Mouse (Mus musculus) stomach, embryonic 15.5 days (tissue): ENCODE data around the gene Ppt1. TPM values are rescaled to one million over a fixed set of nuclear protein-coding genes. Genes with fewer than 3 reads are reported as not detected.

Experiments used
- ATAC-seq: fragments of 200-750 bp; cut with Nextera tagmentation; 2 replicates; pipeline ENCODE4 v1.8.0; 2017; ENCODE audit warnings: low read depth, moderate number of reproducible peaks, moderate TSS enrichment; ENCODE audit not compliant: insufficient read depth, low FRiP score
- H3K27ac ChIP-seq: fragments of 300-500 bp; sonication (generic); 2 replicates; pipeline ENCODE4 v1.5.1; 2015; ENCODE audit warnings: mild to moderate bottlenecking, inconsistent platforms
- H3K27me3 ChIP-seq: fragments of 300-500 bp; sonication (generic); replicated peaks from 2 replicates; pipeline ENCODE4 v1.6.1; 2015; ENCODE audit warnings: inconsistent platforms
- H3K36me3 ChIP-seq: fragments of 300-500 bp; sonication (generic); 2 replicates; pipeline ENCODE4 v1.6.1; 2015; ENCODE audit warnings: inconsistent platforms
- H3K4me1 ChIP-seq: fragments of 300-500 bp; sonication (generic); 2 replicates; pipeline ENCODE4 v1.6.1; 2015; ENCODE audit warnings: inconsistent platforms
- H3K4me2 ChIP-seq: fragments of 300-500 bp; sonication (generic); 2 replicates; pipeline ENCODE4 v1.6.1; 2015; ENCODE audit warnings: mild to moderate bottlenecking, inconsistent platforms
- H3K4me3 ChIP-seq: fragments of 300-500 bp; sonication (generic); replicated peaks from 2 replicates; pipeline ENCODE4 v1.5.1; 2015; ENCODE audit warnings: inconsistent platforms
- H3K9ac ChIP-seq: fragments of 300-500 bp; sonication (generic); 2 replicates; pipeline ENCODE4 v1.6.1; 2015; ENCODE audit warnings: inconsistent platforms
- H3K9me3 ChIP-seq: fragments of 300-500 bp; sonication (generic); 2 replicates; pipeline ENCODE4 v1.6.1; 2016; ENCODE audit warnings: inconsistent platforms
- WGBS: fragments of 180-500 bp; shearing (Covaris S2); methylation state at CpG from one replicate; pipeline ENCODE4 v1.1.7; 2015; 5-methylcytosine and 5-hydroxymethylcytosine counted together
- polyA plus RNA-seq: library from polyadenylated mRNA; unstranded; fragments of >200 nt; fragmentation: Nextera tagmentation; extraction: Ambion mirVana; gene quantifications from 2 replicates; pipeline ENCODE4 v1.2.1, GENCODE M21; 2015

Ppt1 gene
- polyA plus RNA-seq, 1 experiment from 2014 or later, result 73.9 TPM

DNA sequence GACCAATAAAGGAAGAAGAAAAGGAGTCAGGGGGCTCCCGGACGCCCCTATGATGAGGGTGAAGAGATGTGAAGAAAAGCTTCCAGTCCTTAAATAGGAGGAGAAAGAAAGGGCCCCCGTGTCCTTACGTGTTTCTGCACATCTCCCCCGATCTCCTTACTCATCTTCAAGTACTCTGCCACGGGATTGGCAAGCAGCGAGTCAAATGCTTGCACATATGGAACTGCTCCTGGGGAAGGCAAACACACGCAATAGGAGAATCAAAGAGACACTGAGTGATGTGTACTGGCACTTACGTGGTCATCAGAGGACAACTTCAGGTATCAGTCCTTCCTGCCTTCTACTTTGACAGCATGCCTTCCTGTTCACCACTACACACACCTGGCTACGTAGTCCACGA, 35.2 kb downstream of the Ppt1 start:
- Histone ChIP-seq H3K27me3 (no peaks in the 10 kb centered on the region), H3K4me2 (no peak overlapping the region), H3K9me3 (no peaks in the 10 kb centered on the region), H3K4me1 (no peaks in the 10 kb centered on the region), H3K36me3 (peaks cover 24% of the 10 kb centered on the region), H3K9ac (no peak overlapping the region), H3K4me3 (no peak overlapping the region), H3K27ac (no peak overlapping the region)
- no peak for ATAC-seq
- WGBS, result 88% methylated on average over 11 of the region's 11 CpGs

DNA sequence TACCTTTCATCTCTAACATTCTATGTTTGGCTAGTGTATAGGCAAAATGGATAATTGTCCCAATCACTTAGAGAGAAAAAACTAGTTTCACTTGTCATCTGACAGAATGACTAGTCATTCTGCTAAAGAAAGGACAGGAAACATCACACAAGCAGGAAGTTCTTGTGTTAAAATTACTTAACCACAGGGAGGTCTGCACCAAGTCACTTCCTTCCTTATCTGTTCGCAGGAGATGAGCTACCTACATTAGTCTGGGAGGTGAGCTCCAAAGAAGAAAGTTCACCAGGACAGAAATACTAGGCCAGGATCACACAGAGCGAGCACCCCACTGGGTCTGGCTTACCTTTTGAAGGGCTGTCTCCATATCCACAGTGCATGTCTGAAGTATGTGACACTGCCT, 35.9 kb downstream of the Ppt1 start:
- no peaks in the 10 kb centered on the region for H3K27me3 ChIP-seq

DNA sequence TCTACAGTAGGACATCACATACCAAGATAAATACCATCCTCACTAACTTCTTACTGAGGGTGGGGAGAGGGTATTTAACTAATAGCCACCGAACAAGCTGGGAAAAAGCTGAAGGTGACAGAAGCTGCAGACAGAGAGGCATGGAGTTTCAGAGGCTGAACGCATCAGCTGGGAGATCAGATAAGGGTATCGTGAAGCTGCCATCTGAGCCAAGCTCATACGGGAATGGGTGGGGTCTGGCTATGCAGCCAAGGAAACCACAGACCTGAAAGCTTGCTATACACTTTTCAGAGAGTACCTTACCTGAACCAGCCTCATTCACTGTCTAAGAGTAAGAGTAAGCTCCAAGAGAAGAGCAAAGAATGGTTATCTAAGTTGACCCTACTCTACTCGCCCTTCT, 37.0 kb downstream of the Ppt1 start:
- peaks cover 16% of the 10 kb centered on the region for H3K36me3 ChIP-seq
- H3K4me2 ChIP-seq, result no peak overlapping the region
- WGBS, result 64% methylated on average over 5 of the region's 5 CpGs
- no peak overlapping the region for H3K9ac ChIP-seq
- H3K4me1 ChIP-seq, result no peaks in the 10 kb centered on the region
- no peaks in the 10 kb centered on the region for H3K9me3 ChIP-seq
- H3K27ac ChIP-seq, result no peak overlapping the region
- H3K27me3 ChIP-seq, result no peaks in the 10 kb centered on the region
- no peak overlapping the region for H3K4me3 ChIP-seq
- no peak for ATAC-seq

More for the DNA sequence above, 35.9 kb downstream of the Ppt1 start:
- Histone ChIP-seq H3K4me3 (no peak overlapping the region), H3K9me3 (no peaks in the 10 kb centered on the region), H3K27ac (no peak overlapping the region), H3K9ac (no peak overlapping the region), H3K36me3 (peaks cover 19% of the 10 kb centered on the region), H3K4me1 (no peaks in the 10 kb centered on the region), H3K4me2 (no peak overlapping the region)
- 80% methylated on average over 2 of the region's 2 CpGs for WGBS
- ATAC-seq, result no peak

DNA sequence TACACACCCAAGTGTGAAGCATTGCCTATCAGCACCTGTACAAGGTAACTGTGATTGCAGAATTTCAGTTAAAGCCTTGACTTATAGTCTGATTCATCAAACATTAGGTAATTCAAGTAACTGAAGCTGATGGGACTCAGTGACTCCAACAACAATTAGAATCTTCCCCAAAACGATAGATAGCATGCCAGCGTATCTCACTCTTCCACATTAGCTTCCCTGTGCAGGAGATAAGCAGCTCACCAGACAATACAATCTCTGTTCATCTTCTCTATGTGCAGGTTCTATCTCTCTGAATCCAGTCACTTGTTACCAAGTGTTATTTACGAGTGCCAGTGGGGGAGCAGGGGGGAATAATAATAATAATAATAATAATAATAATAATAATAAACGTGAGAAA, 37.5 kb downstream of the Ppt1 start:
- Histone ChIP-seq H3K9ac (no peak overlapping the region), H3K36me3 (peaks cover 16% of the 10 kb centered on the region), H3K4me2 (no peak overlapping the region), H3K4me3 (no peak overlapping the region), H3K9me3 (no peaks in the 10 kb centered on the region), H3K27me3 (no peaks in the 10 kb centered on the region), H3K27ac (no peak overlapping the region), H3K4me1 (no peaks in the 10 kb centered on the region)
- ATAC-seq, result no peak
- WGBS, result 79% methylated on average over 4 of the region's 4 CpGs

DNA sequence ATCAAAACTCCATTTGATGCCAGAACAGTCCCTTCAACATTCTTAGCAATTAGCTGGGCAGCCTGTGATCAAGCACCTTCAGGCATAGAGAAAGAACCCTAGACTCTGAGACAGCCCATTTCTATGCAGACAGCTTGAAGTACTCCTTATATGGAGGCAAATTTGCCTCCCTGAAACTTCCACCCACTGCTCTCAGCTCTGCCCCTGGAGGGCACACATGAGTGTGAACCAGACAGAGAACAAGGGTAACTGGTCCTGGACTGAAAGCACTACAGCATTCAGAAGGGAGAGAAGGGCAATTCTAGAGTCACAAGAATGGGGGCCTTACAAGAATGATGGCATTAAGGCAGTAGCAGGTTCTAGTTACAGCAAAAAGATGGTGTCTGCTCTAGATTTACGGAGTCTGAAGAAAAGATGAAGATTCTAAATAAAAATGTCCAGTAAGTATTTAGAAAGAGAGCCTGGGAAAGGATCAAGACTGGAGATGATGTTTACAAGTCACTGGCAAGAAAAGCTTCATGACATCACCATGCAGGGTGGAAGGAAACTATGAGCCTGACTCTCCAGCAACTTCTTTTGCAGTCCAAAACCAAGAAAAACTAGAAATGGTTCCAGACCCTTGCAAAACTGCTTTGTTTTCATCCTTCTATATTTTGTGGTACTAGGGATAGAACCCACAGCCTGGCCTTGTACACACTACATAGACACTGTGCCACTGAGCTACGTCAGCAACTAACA, 42.5 kb downstream of the Ppt1 start:
- no peak for ATAC-seq

DNA sequence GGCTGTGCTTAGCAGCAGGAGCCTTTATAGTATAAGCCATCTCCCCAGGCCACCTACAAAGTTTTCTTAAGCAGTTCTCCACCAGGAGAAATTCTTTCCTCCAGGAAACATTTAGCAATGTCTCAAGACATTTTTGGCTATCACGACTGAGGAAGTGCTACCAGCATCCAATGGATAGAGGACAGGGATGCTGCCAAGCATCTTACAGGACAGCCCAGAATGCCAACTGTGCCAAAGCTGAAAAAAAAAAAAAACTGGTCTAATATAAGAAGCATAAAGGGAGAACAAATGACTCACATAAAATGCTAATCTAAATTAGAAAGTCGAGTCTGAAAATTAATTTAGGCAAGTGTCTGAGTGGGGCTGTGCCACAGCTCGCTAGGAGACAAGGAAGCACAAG, 46.5 kb downstream of the Ppt1 start:
- Histone ChIP-seq H3K9ac (no peak overlapping the region), H3K4me3 (no peak overlapping the region), H3K9me3 (no peaks in the 10 kb centered on the region), H3K36me3 (no peaks in the 10 kb centered on the region), H3K4me1 (peaks cover 18% of the 10 kb centered on the region), H3K27ac (no peak overlapping the region), H3K4me2 (no peak overlapping the region), H3K27me3 (no peaks in the 10 kb centered on the region)
- ATAC-seq, result no peak
- whole genome bisulfite sequencing, result 73% methylated on average over 3 of the region's 3 CpGs

More for the DNA sequence above, 42.5 kb downstream of the Ppt1 start:
- no peaks in the 10 kb centered on the region for H3K27me3 ChIP-seq
- no peaks in the 10 kb centered on the region for H3K9me3 ChIP-seq
- H3K9ac ChIP-seq, result no peak overlapping the region
- WGBS, result 78% methylated on average over 2 of the region's 2 CpGs
- H3K4me3 ChIP-seq, result no peak overlapping the region
- 0 out of 2 replicates have a peak overlapping the region, but pooled peaks have one; percentile 3 for H3K27ac ChIP-seq
- H3K4me1 ChIP-seq, result peaks cover 9% of the 10 kb centered on the region; the same call in 1 of the 2 replicates
- H3K4me2 ChIP-seq, result no peak overlapping the region
- H3K36me3 ChIP-seq, result peaks cover 6% of the 10 kb centered on the region; the same call in 1 of the 2 replicates

DNA sequence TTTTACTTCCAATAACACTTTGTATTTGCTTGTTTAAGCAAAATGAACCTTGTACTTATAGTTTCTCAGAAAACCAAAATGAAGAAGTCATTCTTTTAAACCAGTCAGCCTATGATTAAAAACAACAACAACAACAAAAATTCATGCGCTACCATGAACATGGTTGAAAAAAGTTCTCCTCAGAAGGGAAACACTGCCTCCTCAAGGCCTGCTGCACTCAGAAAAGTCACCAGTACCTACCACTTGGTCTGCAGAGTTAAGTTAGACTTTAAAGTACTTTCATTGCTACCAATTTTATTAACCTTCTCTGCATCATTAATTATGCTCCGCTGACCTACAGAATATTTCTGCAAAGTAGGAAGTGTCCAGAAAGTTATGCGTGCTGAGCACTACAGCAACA, 47.3 kb downstream of the Ppt1 start:
- Histone ChIP-seq H3K4me1 (peaks cover 18% of the 10 kb centered on the region), H3K4me2 (peak overlapping the region; percentile 60; the same call in 1 of the 2 replicates), H3K27me3 (no peaks in the 10 kb centered on the region), H3K27ac (no peak overlapping the region), H3K4me3 (peak overlapping the region; percentile 83; the same call in 1 of the 2 replicates), H3K36me3 (no peaks in the 10 kb centered on the region), H3K9me3 (no peaks in the 10 kb centered on the region), H3K9ac (no peak overlapping the region)
- no peak for ATAC-seq
- WGBS, result 85% methylated on average over 3 of the region's 3 CpGs

DNA sequence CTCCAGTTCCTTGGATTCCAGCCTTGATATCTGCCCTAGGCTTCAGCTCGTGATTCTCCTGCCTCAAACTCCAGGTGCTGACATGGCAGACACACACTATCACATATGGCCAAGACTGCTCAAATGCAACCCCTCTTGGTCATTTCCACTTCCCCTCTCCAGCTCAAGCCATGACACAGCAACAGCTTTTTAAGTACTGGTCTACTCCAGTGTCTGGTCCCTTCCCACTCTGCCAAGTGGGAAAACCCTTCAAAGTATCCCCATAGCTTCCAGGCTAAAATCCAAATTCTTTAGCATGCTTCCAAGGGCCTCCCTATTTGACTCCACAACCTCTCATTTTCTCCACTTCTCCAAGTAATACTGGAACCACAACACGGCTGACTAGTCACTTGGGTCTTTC, 48.0 kb downstream of the Ppt1 start:
- WGBS, result 67% methylated on average over 2 of the region's 2 CpGs
- Histone ChIP-seq H3K27me3 (no peaks in the 10 kb centered on the region), H3K4me1 (peaks cover 18% of the 10 kb centered on the region), H3K9ac (no peak overlapping the region), H3K4me2 (peak overlapping the region; percentile 60), H3K9me3 (no peaks in the 10 kb centered on the region), H3K27ac (peak overlapping the region; percentile 27; the same call in 1 of the 2 replicates), H3K4me3 (peak overlapping the region; percentile 83), H3K36me3 (no peaks in the 10 kb centered on the region)
- ATAC-seq, result no peak

DNA sequence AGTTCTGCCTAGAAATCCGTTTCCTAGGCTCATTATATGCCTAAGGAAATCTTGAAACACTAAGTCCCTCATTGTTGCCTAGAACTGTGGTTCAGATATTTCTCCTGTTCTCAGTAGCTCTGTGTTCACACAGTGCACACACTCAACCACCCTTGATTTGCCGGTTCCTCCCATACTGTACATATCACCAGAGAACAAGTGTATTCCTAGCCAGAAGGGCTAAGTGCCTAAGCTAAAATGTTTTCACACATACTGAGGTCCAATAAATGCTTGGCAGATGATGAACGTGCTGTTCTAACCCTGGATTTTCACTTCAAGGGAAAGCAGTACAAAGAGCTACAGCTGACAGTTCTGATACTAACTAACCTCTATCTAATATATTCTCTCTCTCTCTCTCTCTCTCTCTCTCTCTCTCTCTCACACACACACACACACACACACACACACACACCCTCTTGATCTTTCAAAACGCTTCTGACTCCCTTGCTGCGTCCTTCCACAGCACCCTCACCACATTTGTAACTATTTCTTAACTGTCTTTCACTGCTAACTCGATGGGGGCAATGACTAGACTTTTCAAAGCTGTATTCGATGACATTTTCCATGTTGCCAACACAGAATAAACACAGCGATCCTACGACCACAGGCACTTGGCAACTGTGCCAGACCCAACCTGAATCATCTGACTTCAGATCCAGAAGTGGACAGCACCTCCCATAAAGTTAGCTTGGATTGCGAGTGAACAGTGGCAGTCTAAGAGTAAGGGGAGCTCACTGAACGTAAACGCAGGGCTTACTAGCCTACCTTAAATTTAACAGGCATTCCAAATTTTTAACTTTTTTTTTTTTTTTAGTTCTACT, 48.7 kb downstream of the Ppt1 start:
- Histone ChIP-seq H3K9me3 (no peaks in the 10 kb centered on the region), H3K4me2 (peak overlapping the region; percentile 60), H3K9ac (peak overlapping the region; percentile 86; the same call in 1 of the 2 replicates), H3K4me3 (peak overlapping the region; percentile 83), H3K27ac (peak overlapping the region; percentile 100), H3K36me3 (no peaks in the 10 kb centered on the region), H3K4me1 (peaks cover 18% of the 10 kb centered on the region), H3K27me3 (no peaks in the 10 kb centered on the region)
- WGBS, result 21% methylated on average over 12 of the region's 12 CpGs
- no peak for ATAC-seq

DNA sequence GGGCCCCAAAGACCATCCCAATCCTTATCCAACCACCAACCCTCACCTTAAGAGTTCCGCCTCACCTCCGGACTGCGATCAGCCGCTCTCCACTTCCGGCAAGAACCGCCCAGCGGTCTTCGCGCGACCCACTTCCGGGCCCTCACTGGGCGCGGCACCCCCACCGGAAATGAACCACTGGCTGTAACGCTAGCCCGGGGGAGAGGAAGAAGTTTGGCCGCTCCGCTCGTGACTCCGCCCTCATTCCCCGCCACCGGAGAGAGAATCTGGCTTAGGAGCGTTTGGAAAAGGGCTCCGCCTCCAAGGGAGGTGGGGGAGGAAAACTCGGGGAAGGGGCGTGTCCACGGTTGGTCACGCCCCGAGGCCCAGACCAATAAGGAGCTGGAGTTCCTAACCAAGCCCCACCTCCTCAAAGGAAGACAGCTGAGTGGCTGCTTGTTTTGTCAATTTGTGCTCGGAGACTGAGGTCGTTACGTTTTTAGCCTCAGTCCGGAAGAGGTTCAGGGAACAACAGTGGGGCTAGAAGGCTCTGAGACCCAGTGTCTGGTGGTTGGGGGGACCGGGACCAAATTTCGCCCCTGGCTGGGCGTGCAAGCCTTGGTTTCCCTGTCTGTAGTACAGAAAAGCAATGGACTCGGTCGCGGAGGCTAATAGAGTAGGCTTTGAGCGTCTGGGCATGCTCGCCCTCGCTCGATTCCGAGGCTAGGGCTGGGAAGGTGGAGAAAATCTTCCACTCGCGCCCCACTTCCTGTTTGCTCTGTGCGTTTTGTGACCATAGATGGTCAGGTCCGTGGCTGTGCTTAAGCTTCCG, 49.9 kb downstream of the Ppt1 start, which contains the start of gene Cap1:
TSS of gene Cap1 (minus strand) at position 289 of the 811 bp plus-strand sequence.
- Histone ChIP-seq H3K9ac (peak within 1 kb of the TSS; percentile 86), H3K4me1 (peaks cover 19% of the 10 kb centered on the region), H3K9me3 (no peaks in the 10 kb centered on the region), H3K4me2 (peak within 1 kb of the TSS; percentile 78), H3K27ac (peak within 1 kb of the TSS; percentile 100), H3K27me3 (no peaks in the 10 kb centered on the region), H3K36me3 (no peaks in the 10 kb centered on the region), H3K4me3 (peak within 1 kb of the TSS; percentile 83)
- peak; percentile 95 for ATAC-seq
- under 1% methylated on average over 49 of the region's 49 CpGs for WGBS

DNA sequence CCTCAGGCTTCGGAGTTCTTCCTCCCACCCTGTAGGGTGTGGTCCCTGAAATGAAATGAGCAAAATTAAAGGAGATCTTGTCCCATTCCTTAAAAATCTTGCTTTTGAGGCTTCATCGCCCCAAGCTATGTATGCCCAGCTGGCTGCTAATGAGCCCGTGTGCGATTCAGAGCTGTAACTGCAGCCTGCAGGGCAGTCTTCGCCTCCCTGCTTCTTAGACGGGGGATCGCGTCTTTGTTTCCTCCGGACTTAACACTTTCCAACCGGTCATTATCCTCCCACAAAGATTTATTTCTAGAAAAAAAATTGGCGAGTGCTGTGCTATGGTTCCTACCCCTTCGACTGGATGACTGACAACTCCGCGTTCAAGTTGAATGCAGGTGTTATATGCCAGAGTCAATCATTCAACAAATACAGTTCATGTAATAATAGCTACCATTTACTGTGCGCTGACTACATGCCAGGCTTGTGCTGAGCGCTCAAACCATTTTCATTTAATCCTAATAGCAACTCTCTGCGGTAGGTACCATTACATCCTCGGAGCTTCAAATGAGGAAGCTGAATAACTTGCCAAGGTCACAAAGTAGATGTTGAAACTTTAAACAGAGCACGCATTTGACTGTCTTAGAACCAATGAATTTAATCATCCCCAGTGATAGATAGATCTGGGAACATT, 50.7 kb downstream of the Ppt1 start:
- peak overlapping the region; percentile 66 for H3K9ac ChIP-seq
- H3K4me3 ChIP-seq, result peak overlapping the region; percentile 83
- H3K36me3 ChIP-seq, result no peaks in the 10 kb centered on the region
- H3K27ac ChIP-seq, result peak overlapping the region; percentile 100
- WGBS, result 4% methylated on average over 19 of the region's 19 CpGs
- no peak for ATAC-seq
- H3K4me1 ChIP-seq, result peaks cover 21% of the 10 kb centered on the region
- H3K27me3 ChIP-seq, result no peaks in the 10 kb centered on the region
- H3K4me2 ChIP-seq, result peak overlapping the region; percentile 78
- no peaks in the 10 kb centered on the region for H3K9me3 ChIP-seq
